Mouse (Mus musculus): Measurements from ENCODE around the gene Sptbn4.

GRCm38 (mm10) chr7:27478561-27478960, 31.1 kb upstream of the Sptbn4 start:
- TF ChIP-seq CTCF (IDR thresholded peaks at IDR 0.05; ENCODE audit: borderline replicate concordance, insufficient read depth, low read depth, low read length) (no peak), POLR2A (IDR thresholded peaks at IDR 0.05; ENCODE audit: borderline replicate concordance, insufficient read depth, low read length) (no peak)
